Mouse (Mus musculus) right cerebral cortex, postnatal 4 days (tissue): ENCODE data around the gene Csgalnact2.
A peak's percentile ranks its signal among the peaks of the same experiment; 100 is the strongest.

Experiments used
- DNase-seq: peaks from one replicate; pipeline ENCODE4 v3.0.0-alpha.2; 2022

The Csgalnact2 gene

GRCm38 (mm10) chr6:118138731-118139709 is at the start of gene Csgalnact2:
Gene Csgalnact2 (minus strand): TSS chr6:118139140.
- DNase-seq: peak; percentile 86

GRCm38 (mm10) chr6:118188599-118188998 is 49.7 kb upstream of the Csgalnact2 start:
- no peak for DNase-seq

GRCm38 (mm10) chr6:118187285-118187641 is 48.3 kb upstream of the Csgalnact2 start:
- no peak for DNase-seq

DNA sequence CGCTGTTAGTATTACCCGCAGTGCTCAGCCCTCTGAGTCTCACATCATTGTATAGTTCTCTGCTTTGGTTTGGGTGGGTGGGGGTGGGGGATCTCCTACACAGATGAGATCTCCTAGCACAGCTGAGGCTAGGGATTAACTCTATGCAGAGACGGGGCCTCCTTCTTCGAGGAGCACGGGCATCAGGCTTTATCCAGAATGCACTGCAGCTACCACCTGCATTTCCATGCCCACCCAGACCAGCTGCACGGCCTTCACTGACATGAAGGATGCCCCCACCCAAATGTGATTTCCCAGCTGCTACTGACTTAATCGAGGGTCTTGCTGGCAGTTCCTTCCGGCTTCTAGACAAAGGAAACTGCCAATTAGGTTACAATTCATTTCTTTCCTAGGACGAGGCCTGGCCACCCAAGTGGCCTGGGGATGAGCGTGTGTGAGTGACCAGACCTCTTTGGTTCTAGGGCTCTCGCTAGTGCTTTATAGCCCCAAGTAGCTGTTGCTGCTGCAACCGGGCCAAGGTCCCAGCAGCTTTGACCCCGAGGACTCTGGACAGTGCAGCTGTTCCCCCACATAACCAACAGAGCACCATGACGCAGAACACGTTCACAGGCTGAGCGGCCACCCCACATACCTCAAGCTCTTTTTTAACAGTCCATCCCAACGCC is 47.8 kb upstream of the Csgalnact2 start:
- no peak for DNase-seq

- no peak for DNase-seq
Observed at GRCm38 (mm10) chr6:118184126-118184525, 45.2 kb upstream of the Csgalnact2 start.

GRCm38 (mm10) chr6:118180085-118180423 is 41.1 kb upstream of the Csgalnact2 start:
- DNase-seq: no peak

DNA sequence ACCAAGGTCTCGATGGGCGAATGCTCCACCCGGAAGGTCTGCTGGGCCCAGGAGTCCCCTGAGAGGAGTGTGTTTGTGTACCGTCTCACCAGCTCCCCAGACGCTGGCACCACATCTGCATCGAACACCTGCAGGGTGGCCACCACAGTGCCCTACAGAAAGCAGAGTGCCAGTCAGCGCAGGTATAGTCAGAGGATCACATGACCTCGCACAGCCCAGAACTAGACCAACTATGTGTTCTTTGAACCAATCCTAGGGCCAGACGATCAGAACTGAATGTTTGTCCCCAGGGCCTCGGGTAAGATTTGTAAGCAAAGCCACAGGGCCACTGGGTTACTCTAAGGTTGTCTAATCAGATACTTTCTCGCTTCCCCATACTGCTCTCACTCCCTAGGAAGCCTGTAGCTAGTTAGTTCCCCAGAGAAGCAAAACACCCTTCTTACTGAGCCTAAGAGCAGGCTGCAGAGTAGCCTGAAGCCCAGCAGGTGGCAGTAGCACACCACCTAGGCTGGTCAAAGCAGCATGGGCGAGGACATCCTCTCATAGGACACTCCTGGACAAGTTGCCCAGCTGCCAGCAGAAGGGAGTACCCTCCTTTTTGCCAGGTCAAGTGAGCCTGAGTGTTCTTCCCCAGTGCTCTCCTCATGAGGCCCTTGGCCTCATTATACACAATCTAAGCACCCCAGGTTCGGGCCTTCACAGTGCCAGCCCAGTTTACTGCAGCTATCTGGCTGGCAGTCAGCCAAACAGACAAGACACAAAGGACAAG is 40.6 kb upstream of the Csgalnact2 start:
- peak; percentile 70 for DNase-seq

DNA sequence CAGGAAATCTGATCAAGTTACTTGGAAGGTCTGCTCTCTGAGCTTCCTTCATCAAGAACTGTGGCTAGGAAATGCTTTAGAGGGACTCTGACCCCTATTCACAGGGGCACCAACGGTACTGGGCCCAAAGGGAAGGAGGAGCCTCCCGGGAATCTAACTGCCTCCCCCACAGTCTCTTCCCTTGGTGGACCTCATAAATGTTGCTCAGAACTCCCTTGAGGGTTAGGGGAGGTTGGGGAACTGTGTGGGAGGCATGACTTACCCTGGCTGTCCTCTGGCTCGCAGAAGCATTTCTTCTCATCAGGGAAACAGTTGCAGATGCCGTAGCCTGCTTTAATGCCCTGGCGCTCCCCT is 35.0 kb upstream of the Csgalnact2 start:
- no peak for DNase-seq

DNA sequence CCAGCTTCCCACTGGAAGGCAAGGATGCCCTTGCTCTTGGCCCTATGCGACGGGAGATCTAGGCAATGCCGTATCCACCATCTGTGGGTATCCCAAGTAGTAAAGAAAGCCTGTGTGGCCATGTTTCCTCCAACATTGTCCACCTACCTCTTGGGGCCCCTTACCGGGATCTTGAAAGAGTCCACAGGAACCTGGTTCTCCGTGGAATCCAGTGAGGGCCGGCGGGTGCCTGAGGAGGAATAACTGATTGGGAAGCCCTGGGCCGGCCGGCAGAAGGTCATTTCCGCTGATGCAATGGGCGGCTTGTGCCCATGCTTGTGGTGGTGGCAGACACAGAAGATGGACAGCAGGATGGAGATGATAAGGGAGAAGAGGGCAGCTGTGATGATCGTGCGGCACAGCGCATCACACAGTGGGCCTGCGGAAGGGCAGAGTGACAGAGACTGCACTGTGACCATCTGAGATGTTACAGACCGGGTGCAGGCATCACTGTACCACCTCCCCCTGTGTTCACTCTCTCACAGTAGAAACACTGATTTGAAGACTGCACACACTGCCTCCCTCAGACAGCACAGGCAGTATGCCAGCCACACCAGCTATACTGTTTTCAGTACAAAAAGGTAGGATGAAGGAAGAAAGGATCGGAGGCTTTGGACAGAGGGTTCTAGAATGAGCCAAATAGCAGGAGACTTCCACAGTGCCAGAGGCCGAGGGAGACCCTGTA is 34.5 kb upstream of the Csgalnact2 start:
- no peak for DNase-seq

DNA sequence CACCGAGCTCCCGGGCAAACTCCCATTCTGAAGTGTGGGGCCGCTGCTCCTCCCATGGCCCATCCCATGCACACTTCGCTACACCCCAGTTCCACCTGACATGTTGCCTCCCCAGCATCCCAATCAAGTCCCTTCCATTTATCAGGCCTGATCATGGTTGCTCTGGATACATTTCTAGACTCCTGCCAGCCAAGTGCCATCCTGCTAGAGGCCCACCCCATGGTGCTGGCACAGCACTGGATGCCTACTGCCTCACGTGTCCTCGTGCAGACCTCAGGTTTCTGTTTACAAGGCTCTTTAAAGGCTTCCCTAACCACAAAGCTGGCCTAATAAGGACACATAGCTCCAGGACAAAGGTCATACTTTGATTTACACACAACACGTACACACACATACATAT is 32.4 kb upstream of the Csgalnact2 start:
- DNase-seq: no peak

DNA sequence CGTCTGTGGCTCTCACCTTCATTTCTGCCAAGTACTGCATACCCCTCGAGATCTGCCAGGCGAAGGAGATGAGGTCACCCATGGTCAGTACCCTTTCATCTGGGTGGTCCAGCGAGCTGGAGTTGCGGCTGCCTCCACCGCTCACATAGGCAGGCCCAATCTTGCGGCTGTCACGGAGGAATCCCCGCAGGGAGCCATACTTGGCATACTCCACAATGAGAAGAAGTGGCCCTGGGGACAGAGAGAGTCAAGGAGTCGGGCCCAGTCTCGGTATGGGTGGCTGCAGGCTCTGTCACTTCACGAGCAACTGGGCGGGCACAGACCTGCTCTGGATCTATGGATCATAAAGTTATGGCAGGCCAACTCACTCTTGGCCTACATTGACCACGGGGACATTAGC is 29.2 kb upstream of the Csgalnact2 start:
- DNase-seq: no peak

DNA sequence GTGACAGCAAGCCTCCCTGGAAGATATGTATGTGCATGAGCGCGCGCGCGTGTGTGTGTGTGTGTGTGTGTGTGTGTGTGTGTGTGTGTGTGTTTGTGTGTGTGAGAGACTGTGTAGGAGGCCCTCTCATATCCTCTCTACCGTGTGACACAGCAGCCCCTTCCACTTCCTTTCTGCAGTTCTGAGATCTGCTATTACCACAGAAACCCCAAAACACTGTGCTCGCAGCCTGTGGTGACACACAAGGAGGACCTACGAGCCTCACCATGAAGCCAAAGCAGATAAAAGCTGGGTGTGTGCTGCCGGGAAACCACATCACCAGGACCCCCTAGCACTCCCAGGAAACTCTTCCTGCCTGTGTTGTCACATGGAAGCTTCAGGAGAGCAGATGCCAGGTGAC is 28.1 kb upstream of the Csgalnact2 start:
- no peak for DNase-seq

GRCm38 (mm10) chr6:118165516-118165915 is 26.6 kb upstream of the Csgalnact2 start:
- DNase-seq: no peak

DNA sequence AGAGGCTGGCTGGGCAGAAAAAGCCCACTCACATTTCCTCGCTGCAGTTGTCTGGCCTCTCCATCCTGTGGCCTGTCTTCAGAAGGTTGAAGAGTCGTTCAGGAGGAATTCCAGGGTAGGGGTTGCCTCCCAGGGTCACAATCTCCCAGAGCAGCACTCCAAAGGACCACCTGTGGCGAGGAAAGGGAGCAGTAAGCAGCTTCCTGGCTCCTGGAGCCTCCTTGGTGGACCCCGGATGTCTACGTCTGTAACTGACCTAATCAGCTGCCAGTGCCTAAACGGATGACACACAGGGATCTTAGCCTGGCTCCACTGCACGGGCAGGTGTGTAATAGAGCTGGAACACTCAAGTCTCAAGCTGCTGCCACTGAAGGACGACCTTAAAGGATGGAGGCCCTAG is 25.8 kb upstream of the Csgalnact2 start:
- no peak for DNase-seq

DNA sequence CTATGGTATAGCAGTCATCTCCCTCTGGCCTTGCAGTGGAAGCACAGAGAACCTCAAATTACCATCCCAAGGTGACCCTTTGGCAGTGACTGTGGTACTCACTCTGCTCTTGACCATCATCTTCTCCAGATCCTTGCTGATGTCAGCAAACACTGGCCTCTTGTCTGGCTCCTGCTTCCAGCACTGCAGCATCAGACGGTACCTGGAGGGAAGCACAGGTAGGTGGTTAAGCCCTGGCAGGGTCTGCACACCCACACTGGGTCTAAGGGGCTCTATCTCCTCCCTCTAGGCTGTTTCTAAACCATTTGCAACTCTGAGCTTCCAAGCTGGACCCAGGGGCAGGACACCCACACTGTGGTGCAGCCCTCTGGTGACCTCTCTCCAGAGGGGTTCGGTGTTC is 24.1 kb upstream of the Csgalnact2 start:
- DNase-seq: no peak

DNA sequence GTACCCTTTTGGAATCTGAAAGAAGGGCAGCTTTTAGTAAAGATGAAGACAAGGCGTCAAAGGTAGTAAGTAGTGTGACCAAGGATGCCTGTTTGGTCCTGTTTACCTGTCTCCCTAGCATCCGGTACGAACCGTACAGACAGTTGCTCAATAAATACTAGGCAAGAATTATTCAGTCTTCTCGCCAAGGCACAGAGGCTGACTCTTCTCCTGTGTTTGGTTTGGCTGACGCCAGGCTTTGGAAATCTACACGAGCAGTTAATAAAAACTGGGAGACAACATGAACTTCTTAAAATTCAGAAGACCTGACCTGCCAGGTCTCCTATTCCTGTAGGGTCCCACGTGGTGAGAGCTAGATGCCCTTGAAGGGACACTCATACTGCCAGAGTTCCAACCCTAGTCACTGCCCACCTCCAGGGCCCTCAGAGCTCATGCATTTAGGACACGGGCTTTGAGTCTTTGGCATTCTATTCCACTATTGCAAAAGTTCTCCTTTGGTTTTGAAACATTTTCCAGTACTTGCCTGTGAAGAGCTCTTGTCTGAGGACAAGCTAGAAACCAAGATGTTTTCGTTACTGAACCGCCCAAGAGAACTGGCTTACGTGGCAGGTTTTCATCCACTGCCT is 23.6 kb upstream of the Csgalnact2 start:
- no peak for DNase-seq

GRCm38 (mm10) chr6:118153091-118153490 is 14.2 kb upstream of the Csgalnact2 start:
- no peak for DNase-seq

- DNase-seq: no peak
Observed at GRCm38 (mm10) chr6:118150988-118151387, 12.0 kb upstream of the Csgalnact2 start.

DNA sequence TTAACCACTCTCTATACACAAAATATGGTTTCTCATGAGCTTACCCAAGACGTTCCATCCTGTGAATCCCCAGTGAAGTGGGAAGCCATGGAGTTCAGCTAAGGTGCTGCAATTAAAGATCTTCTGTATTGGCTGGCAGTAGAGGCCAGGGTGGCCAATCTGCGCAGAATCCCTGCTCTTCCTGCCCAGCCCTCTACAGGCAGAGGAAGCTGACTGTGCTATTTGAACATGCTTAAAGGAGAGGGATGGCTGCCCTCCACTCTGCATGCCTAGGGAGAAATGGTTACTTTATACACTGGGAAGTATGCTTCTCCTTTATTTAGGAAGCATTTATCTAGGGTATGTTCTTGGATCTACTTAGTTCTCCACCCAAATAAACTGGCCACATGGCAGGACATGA is 11.6 kb upstream of the Csgalnact2 start:
- no peak for DNase-seq

- no peak for DNase-seq
Observed at GRCm38 (mm10) chr6:118150128-118150527, 11.2 kb upstream of the Csgalnact2 start.

GRCm38 (mm10) chr6:118140961-118141360 is 2.0 kb upstream of the Csgalnact2 start:
- DNase-seq: no peak

DNA sequence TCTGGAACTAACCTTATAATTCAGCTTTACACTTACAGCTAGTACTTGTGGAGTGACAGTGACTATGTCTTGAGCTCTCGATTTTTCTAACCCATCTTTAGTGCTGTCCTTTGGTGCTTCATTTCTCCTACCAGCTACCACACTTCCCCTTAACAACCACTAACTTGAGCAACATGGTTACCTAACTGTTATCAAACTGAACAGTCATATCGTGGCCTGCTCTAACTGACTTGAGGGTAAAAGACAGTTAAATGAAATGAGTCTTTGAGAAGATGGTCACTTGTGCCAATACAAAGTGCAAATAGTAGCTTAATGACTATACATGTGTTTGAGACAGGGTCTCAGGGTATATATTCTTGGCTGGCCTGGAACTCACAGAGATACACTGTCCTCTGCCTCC is 1.8 kb downstream of the Csgalnact2 start:
- no peak for DNase-seq
